In the genomic region with DNA sequence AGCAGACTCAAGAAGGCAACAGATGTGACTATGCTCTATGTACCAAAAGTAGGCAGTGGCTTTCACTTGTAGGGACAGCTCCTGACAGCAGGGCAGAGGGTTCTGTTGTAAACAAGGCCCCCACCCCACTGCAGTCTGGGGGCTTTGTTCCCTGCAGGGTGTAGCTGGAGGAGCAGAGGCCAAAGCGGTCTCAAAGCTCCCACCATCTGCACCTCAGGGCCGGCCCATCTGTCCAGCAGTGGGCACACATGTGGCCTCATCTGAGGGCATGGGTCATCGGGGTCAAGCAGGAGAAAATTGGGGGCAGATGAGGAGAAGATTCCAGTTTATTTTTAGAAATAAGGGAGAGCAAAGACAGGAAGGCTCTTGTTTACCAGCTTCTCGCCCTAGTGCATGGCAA, we compare ENCODE assay signal across 41 mouse cellular contexts. TPM values are rescaled to one million over a fixed set of nuclear protein-coding genes. Genes with fewer than 3 reads are reported as not detected.
A peak's percentile ranks its signal among the peaks of the same experiment; 100 is the strongest.
DNase-seq lines count a peak whose midpoint lies in the region; ATAC-seq lines count a peak whose summit lies in the region.
"Had no signal": no experiment of that assay in that cellular context is flagged by ENCODE, and none has a peak within 500 bp of the region (broad histone marks: within the 10 kb centered on the region; RNA-seq: fewer than 3 reads in every experiment).

No protein-coding gene starts in this region.

- H3K4me2 ChIP-seq in midbrain, embryonic 16.5 days (ENCODE audit: low read length): no peak overlapping the region
- H3K4me2 ChIP-seq: embryonic facial prominence, embryonic 15.5 days; forebrain, embryonic 15.5 days; hindbrain, embryonic 15.5 days; liver, embryonic 12.5 days; neural tube, embryonic 13.5 days; stomach, embryonic 15.5 days had no signal

- H3K4me3 ChIP-seq in midbrain, embryonic 10.5 days: no peak overlapping the region
- H3K4me3 ChIP-seq in midbrain, embryonic 16.5 days (ENCODE audit: low read depth, low read length): no peak overlapping the region
- no peak overlapping the region for H3K4me3 ChIP-seq in limb, embryonic 10.5 days
- H3K4me3 ChIP-seq: embryonic facial prominence, embryonic 15.5 days; forebrain, embryonic 15.5 days; hindbrain, embryonic 15.5 days; liver, embryonic 12.5 days; myocyte; neural tube, embryonic 13.5 days; stomach, embryonic 15.5 days had no signal

- H3K36me3 ChIP-seq in midbrain, embryonic 10.5 days: no peaks in the 10 kb centered on the region
- H3K36me3 ChIP-seq in midbrain, embryonic 16.5 days (ENCODE audit: control insufficient read depth, insufficient read depth, low read length): no peaks in the 10 kb centered on the region
- H3K36me3 ChIP-seq in limb, embryonic 10.5 days: no peaks in the 10 kb centered on the region
- H3K36me3 ChIP-seq: embryonic facial prominence, embryonic 15.5 days; forebrain, embryonic 15.5 days; hindbrain, embryonic 15.5 days; liver, embryonic 12.5 days; neural tube, embryonic 13.5 days; stomach, embryonic 15.5 days had no signal

- H3K9ac ChIP-seq in midbrain, embryonic 16.5 days (ENCODE audit: low read depth, low read length): no peak overlapping the region
- H3K9ac ChIP-seq: embryonic facial prominence, embryonic 15.5 days; forebrain, embryonic 15.5 days; hindbrain, embryonic 15.5 days; liver, embryonic 12.5 days; liver, postnatal 0 days; neural tube, embryonic 13.5 days; stomach, embryonic 15.5 days had no signal

- H3K4me1 ChIP-seq in midbrain, embryonic 10.5 days: peaks cover 5% of the 10 kb centered on the region
- H3K4me1 ChIP-seq in midbrain, embryonic 16.5 days (ENCODE audit: control insufficient read depth, insufficient read depth, low read length): no peaks in the 10 kb centered on the region
- peaks cover 26% of the 10 kb centered on the region for H3K4me1 ChIP-seq in limb, embryonic 10.5 days
- H3K4me1 ChIP-seq: forebrain, embryonic 15.5 days; hindbrain, embryonic 15.5 days; liver, embryonic 12.5 days; neural tube, embryonic 13.5 days; stomach, embryonic 15.5 days had no signal

- no peaks in the 10 kb centered on the region for H3K9me3 ChIP-seq in midbrain, embryonic 10.5 days (replicated peaks)
- no peaks in the 10 kb centered on the region for H3K9me3 ChIP-seq in midbrain, embryonic 16.5 days (replicated peaks; ENCODE audit: control insufficient read depth, low read length, poor library complexity, severe bottlenecking)
- no peaks in the 10 kb centered on the region for H3K9me3 ChIP-seq in limb, embryonic 10.5 days (replicated peaks)
- H3K9me3 ChIP-seq: embryonic facial prominence, embryonic 15.5 days; forebrain, embryonic 15.5 days; hindbrain, embryonic 15.5 days; liver, embryonic 12.5 days; neural tube, embryonic 13.5 days; stomach, embryonic 15.5 days had no signal

- H3K27me3 ChIP-seq in midbrain, embryonic 10.5 days (ENCODE audit: low read depth, poor library complexity, severe bottlenecking): peaks cover 13% of the 10 kb centered on the region; the same call in 1 of the 2 replicates
- H3K27me3 ChIP-seq in midbrain, embryonic 16.5 days (ENCODE audit: control insufficient read depth, insufficient read depth, low read depth, low read length): no peaks in the 10 kb centered on the region
- peaks cover 59% of the 10 kb centered on the region for H3K27me3 ChIP-seq in limb, embryonic 10.5 days (ENCODE audit: low read depth, poor library complexity, severe bottlenecking)
- H3K27me3 ChIP-seq: liver, embryonic 12.5 days had no signal

- no peak overlapping the region; the same call in 1 of the 2 replicates for H3K27ac ChIP-seq in midbrain, embryonic 10.5 days (replicated peaks)
- no peak overlapping the region for H3K27ac ChIP-seq in midbrain, embryonic 16.5 days (ENCODE audit: low read length)
- peak overlapping the region; percentile 56; the same call in 1 of the 2 replicates for H3K27ac ChIP-seq in limb, embryonic 10.5 days
- H3K27ac ChIP-seq: embryonic facial prominence, embryonic 15.5 days; forebrain, embryonic 15.5 days; hindbrain, embryonic 15.5 days; liver, embryonic 12.5 days; neural tube, embryonic 13.5 days; stomach, embryonic 15.5 days had no signal

- 49% methylated on average over 4 of the region's 4 CpGs for WGBS in midbrain, embryonic 10.5 days
- 58% methylated on average over 4 of the region's 4 CpGs for WGBS in midbrain, embryonic 16.5 days
- WGBS in limb, embryonic 10.5 days: 13% methylated on average over 4 of the region's 4 CpGs

- peak; percentile 67 for DNase-seq in embryo, embryonic 10 days (ENCODE audit: low spot score)
- DNase-seq in embryo, embryonic 11 days: no peak
- peak; percentile 52 for DNase-seq in midbrain, embryonic 10.5 days (ENCODE audit: low spot score)
- DNase-seq in limb, embryonic 10.5 days (ENCODE audit: low spot score): no peak
- no peak for DNase-seq in left cerebral cortex, postnatal 14 days (ENCODE audit: low spot score in 2 of 2)
- DNase-seq: adrenal gland, adult 2 months; adrenal gland, postnatal 36 days; cerebellum, adult 18-20 months; cerebellum, postnatal 10 days; gastrocnemius, postnatal 14 days; heart, postnatal 14 days; kidney, adult 11 months; kidney, postnatal 14 days; liver, postnatal 0 days; lung, postnatal 36 days; right cerebral cortex, postnatal 25 days had no signal

- intact Hi-C loops in left cerebral cortex, postnatal 14 days (cut with DNase I): no loop called here

- no peak for ATAC-seq in midbrain, embryonic 16.5 days
- ATAC-seq in erythroid progenitor cell, adult 5-6 weeks (replicated peaks; ENCODE audit: low FRiP score, poor library complexity, severe bottlenecking): no peak
- ATAC-seq: activated CD4-positive, CD25-positive, alpha-beta regulatory T cell, adult 4 months; forebrain, embryonic 15.5 days; inflammation-experienced regulatory T-cells, adult 6 months; liver, embryonic 12.5 days; liver, postnatal 0 days had no signal

RNA-seq across cellular contexts. Expression of gene Gm12830, which starts 32.7 kb away (rescaled TPM):
- not detected in 2 replicates for polyA plus RNA-seq in midbrain, embryonic 10.5 days (2016; fragmentation: Nextera tagmentation; extraction: Ambion mirVana)
- polyA plus RNA-seq in midbrain, embryonic 16.5 days (2015; fragmentation: Nextera tagmentation; extraction: Ambion mirVana): not detected in 2 replicates
- polyA plus RNA-seq in limb, embryonic 10.5 days (2016; fragmentation: Nextera tagmentation; extraction: Ambion mirVana): not detected in 2 replicates
- total RNA-seq in erythroid progenitor cell, adult 5-6 weeks (2015; ENCODE audit: low replicate concordance): not detected in 2 replicates
- not detected in 2 replicates for total RNA-seq in erythroid progenitor cell, adult 5-6 weeks (2017; ENCODE audit: low replicate concordance)
- total RNA-seq in left cerebral cortex, postnatal 14 days (2021): not detected
- total RNA-seq: adrenal gland, adult 2 months; adrenal gland, postnatal 36 days; CH12.LX; ES-E14; gastrocnemius, postnatal 14 days; granulocyte monocyte progenitor cell, adult 5-6 weeks; heart, postnatal 14 days; layer of hippocampus, postnatal 10 days; left cerebral cortex, adult 18-20 months; left cerebral cortex, postnatal 25 days; megakaryocyte, adult 5-6 weeks; midbrain, postnatal 0 days had no signal
- polyA plus RNA-seq: activated CD4-positive, CD25-positive, alpha-beta regulatory T cell, adult 4 months; adrenal gland, adult 2 months; brain, embryonic 14.5 days; C2C12; cortical plate, adult 2 months; embryonic facial prominence, embryonic 15.5 days; forebrain, embryonic 15.5 days; heart, embryonic 14.5 days; hindbrain, embryonic 15.5 days; inflammation-experienced regulatory T-cells, adult 6 months; limb, embryonic 14.5 days; liver, embryonic 12.5 days; liver, postnatal 0 days; lung, embryonic 16.5 days; myocyte; neural tube, embryonic 13.5 days; stomach, embryonic 15.5 days had no signal

Comparison
In these comparisons a context has a peak if more than half of its experiments do, and no peak if none do; other contexts are left out.
1. DNase-seq: peak in embryo, embryonic 10 days (single experiment) and midbrain, embryonic 10.5 days (single experiment); none in embryo, embryonic 11 days (single experiment), limb, embryonic 10.5 days (single experiment) and left cerebral cortex, postnatal 14 days (0 of 2).